ENCODE assay signal across 9 mouse cellular contexts in the genomic region with DNA sequence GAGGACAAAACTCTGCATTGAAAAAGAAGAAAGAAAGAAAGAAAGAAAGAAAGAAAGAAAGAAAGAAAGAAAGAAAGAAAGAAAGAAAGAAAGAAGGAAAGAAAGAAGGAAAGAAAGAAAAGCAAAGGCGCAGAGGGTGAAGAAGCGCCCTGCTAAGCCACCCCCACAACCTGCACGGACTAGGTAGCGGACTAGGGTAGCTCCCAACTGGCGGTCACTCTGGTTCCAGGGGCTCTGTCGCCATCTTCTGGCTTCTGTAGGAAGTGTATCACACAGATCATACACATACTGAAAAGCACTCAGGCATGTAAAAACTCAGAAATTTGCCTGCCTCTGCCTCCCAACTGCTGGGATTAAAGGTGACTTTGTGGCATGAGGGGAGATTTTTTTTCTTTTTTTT. TPM values are rescaled to one million over a fixed set of nuclear protein-coding genes. Genes with fewer than 3 reads are reported as not detected.
A peak's percentile ranks its signal among the peaks of the same experiment; 100 is the strongest.
DNase-seq lines count a peak whose midpoint lies in the region; ATAC-seq and TF ChIP-seq lines count a peak whose summit lies in the region.
"Had no signal": no experiment of that assay in that cellular context is flagged by ENCODE, and none has a peak within 500 bp of the region (broad histone marks: within the 10 kb centered on the region; RNA-seq: fewer than 3 reads in every experiment).

No protein-coding gene starts in this region.

- no peak overlapping the region for H3K27ac ChIP-seq in lung, embryonic 16.5 days (ENCODE audit: low read length)
- no peak overlapping the region for H3K27ac ChIP-seq in testis, adult 2 months (ENCODE audit: control insufficient read depth, insufficient read depth, low read depth, low read length)

- peaks cover 5% of the 10 kb centered on the region for H3K4me1 ChIP-seq in lung, embryonic 16.5 days (replicated peaks; ENCODE audit: control insufficient read depth, insufficient read depth, low read length)
- peaks cover 23% of the 10 kb centered on the region for H3K4me1 ChIP-seq in testis, adult 2 months (ENCODE audit: control insufficient read depth, insufficient read depth, low read length)

- no peaks in the 10 kb centered on the region for H3K9me3 ChIP-seq in lung, embryonic 16.5 days (ENCODE audit: control insufficient read depth, low read length)

- WGBS in lung, embryonic 16.5 days: 27% methylated on average over 6 of the region's 6 CpGs

- H3K36me3 ChIP-seq in lung, embryonic 16.5 days (ENCODE audit: control insufficient read depth, insufficient read depth, low read length): no peaks in the 10 kb centered on the region
- no peaks in the 10 kb centered on the region for H3K36me3 ChIP-seq in testis, adult 2 months (ENCODE audit: control insufficient read depth, insufficient read depth, low read length)

- TF ChIP-seq CTCF in testis, adult 2 months (IDR thresholded peaks at IDR 0.05; ENCODE audit: control insufficient read depth, insufficient read depth, insufficient replicate concordance, low read depth, low read length): peak; percentile 59; the same call in 1 of the 2 replicates

- H3K4me3 ChIP-seq in lung, embryonic 16.5 days (ENCODE audit: low read length): no peak overlapping the region
- no peak overlapping the region for H3K4me3 ChIP-seq in testis, adult 2 months (ENCODE audit: control insufficient read depth, low read depth, low read length)

- no peak for TF ChIP-seq POLR2A in testis, adult 2 months (IDR thresholded peaks at IDR 0.05; ENCODE audit: control insufficient read depth, low read depth, low read length)

- ATAC-seq in cerebellum, adult (ENCODE audit: insufficient number of reproducible peaks, low FRiP score, low TSS enrichment): no peak
- peak; percentile 55; the same call in 1 of the 2 replicates for ATAC-seq in common myeloid progenitor, adult 5-6 weeks (replicated peaks; ENCODE audit: low read depth, poor library complexity, severe bottlenecking)
- 0 out of 2 replicates have a peak, but pooled peaks have one; percentile 34 for ATAC-seq in lung, embryonic 16.5 days (ENCODE audit: low read depth)
- ATAC-seq: Patski had no signal

- no peak overlapping the region for H3K9ac ChIP-seq in lung, embryonic 16.5 days (ENCODE audit: low read length)

- peak; percentile 85 for DNase-seq in cerebellum, adult 11 months
- DNase-seq in right cerebral cortex, adult 18-20 months: peak; percentile 82
- DNase-seq in right cerebral cortex, postnatal 25 days: no peak
- DNase-seq in kidney, adult 9 months: peak; percentile 92

- no peaks in the 10 kb centered on the region for H3K27me3 ChIP-seq in lung, embryonic 16.5 days (ENCODE audit: control insufficient read depth, insufficient read depth, low read depth, low read length)
- H3K27me3 ChIP-seq in testis, adult 2 months (ENCODE audit: control insufficient read depth, insufficient read depth, low read length): no peaks in the 10 kb centered on the region
- H3K27me3 ChIP-seq: Patski had no signal

- H3K4me2 ChIP-seq in lung, embryonic 16.5 days (ENCODE audit: low read depth, low read length): no peak overlapping the region

RNA-seq across cellular contexts. Expression of gene Mex3d, which starts 13.4 kb away (rescaled TPM):
- 9.5 and 14.3 TPM in 2 replicates for total RNA-seq in common myeloid progenitor, adult 5-6 weeks (2017)
- polyA plus RNA-seq in lung, embryonic 16.5 days (2015; fragmentation: Nextera tagmentation; extraction: Ambion mirVana): 4.4 and 4.5 TPM in 2 replicates
- 596 and 686 TPM in 2 replicates for polyA plus RNA-seq in testis, adult 2 months (2012; rRNA removed)

RNA-seq across cellular contexts. Expression of gene Plk5, which starts 17.8 kb away (rescaled TPM):
- total RNA-seq in common myeloid progenitor, adult 5-6 weeks (2017): 0.55 TPM in 1 of 2 replicates, not detected in the other
- 0.48 and 0.52 TPM in 2 replicates for polyA plus RNA-seq in lung, embryonic 16.5 days (2015; fragmentation: Nextera tagmentation; extraction: Ambion mirVana)
- 1.3 and 1.7 TPM in 2 replicates for polyA plus RNA-seq in testis, adult 2 months (2012; rRNA removed)

RNA-seq across cellular contexts. Expression of gene Mbd3, which starts 25.3 kb away (rescaled TPM):
- 76.2 and 113 TPM in 2 replicates for total RNA-seq in common myeloid progenitor, adult 5-6 weeks (2017)
- 192 and 204 TPM in 2 replicates for polyA plus RNA-seq in lung, embryonic 16.5 days (2015; fragmentation: Nextera tagmentation; extraction: Ambion mirVana)
- 135 and 153 TPM in 2 replicates for polyA plus RNA-seq in testis, adult 2 months (2012; rRNA removed)

RNA-seq across cellular contexts. Expression of gene Adamtsl5, which starts 25.9 kb away (rescaled TPM):
- total RNA-seq in common myeloid progenitor, adult 5-6 weeks (2017): 0.10 and 0.64 TPM in 2 replicates
- polyA plus RNA-seq in lung, embryonic 16.5 days (2015; fragmentation: Nextera tagmentation; extraction: Ambion mirVana): 4.1 and 8.3 TPM in 2 replicates
- 3.3 and 4.1 TPM in 2 replicates for polyA plus RNA-seq in testis, adult 2 months (2012; rRNA removed)

RNA-seq across cellular contexts. Expression of gene Uqcr11, which starts 32.6 kb away (rescaled TPM):
- 141 and 186 TPM in 2 replicates for total RNA-seq in common myeloid progenitor, adult 5-6 weeks (2017)
- 618 and 673 TPM in 2 replicates for polyA plus RNA-seq in lung, embryonic 16.5 days (2015; fragmentation: Nextera tagmentation; extraction: Ambion mirVana)
- 446 and 549 TPM in 2 replicates for polyA plus RNA-seq in testis, adult 2 months (2012; rRNA removed)

Comparison
In these comparisons a context has a peak if more than half of its experiments do, and no peak if none do; other contexts are left out.
1. RNA of gene Mex3d, which starts 13.4 kb away (polyA plus RNA-seq): 596 to 686 TPM in testis, adult 2 months; 4.4 to 4.5 TPM in lung, embryonic 16.5 days; every median in the first group is over 100 times any median in the second.